Mouse (Mus musculus) testis, adult 2 months (tissue): ENCODE results near the gene Hoxa10.

Experiments used
- CTCF ChIP-seq: fragments of 200-500 bp; IDR thresholded peaks from 2 replicates; pipeline ENCODE4 v1.5.1; 2012; ENCODE audit warnings: low read depth, mild to moderate bottlenecking, inconsistent platforms, low read length, moderate library complexity; ENCODE audit not compliant: control insufficient read depth, insufficient read depth, insufficient replicate concordance
- POLR2A ChIP-seq: fragments of 200-500 bp; IDR thresholded peaks from 2 replicates; pipeline ENCODE4 v1.6.1; 2012; ENCODE audit warnings: low read depth, mild to moderate bottlenecking, inconsistent platforms, low read length, moderate library complexity; ENCODE audit not compliant: control insufficient read depth

DNA sequence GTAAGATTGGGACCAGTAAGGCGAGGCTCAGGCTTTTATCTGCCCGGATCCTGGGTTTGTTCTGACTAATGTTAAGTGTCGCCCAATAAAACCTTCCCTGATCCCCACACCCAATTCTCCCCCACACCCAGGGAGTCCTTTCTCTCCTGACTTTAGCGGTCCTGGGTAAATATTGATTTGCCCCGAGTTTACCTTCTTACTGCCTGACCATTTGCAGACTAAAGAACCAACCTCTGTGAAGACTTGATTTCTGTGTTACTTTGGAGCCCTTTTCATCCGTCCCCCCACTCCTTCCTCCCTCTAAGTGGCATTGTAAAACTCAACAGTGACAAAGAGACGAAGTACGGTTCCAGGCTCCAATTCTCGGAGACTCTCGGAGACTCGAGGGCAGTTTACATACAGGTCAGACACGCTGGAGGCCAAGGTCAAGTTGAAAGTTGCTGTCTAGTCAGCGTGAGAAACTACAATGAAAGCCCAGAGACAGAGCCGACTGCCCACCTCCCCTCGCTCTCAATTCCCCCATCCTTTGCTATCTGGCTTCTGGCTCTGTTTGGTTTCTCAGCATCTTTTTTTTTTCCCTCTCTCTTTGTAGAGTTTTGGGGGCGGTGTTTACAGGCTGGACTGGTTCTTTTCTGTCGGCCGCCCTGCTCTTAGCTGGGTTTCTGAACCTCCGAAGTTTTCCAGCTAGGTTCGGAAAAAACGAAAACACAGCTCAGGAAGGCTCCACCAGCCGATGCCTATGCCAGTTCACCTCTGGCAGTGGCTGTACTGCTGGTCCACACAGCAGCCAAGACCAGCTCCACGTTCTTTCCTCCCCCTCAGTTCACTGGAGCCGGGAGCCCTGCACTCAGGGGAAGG, 22.0 kb upstream of the Hoxa10 start:
- TF ChIP-seq POLR2A (no peak), CTCF (no peak)
